8 mouse cellular contexts compared by ENCODE assay signal in the genomic region with DNA sequence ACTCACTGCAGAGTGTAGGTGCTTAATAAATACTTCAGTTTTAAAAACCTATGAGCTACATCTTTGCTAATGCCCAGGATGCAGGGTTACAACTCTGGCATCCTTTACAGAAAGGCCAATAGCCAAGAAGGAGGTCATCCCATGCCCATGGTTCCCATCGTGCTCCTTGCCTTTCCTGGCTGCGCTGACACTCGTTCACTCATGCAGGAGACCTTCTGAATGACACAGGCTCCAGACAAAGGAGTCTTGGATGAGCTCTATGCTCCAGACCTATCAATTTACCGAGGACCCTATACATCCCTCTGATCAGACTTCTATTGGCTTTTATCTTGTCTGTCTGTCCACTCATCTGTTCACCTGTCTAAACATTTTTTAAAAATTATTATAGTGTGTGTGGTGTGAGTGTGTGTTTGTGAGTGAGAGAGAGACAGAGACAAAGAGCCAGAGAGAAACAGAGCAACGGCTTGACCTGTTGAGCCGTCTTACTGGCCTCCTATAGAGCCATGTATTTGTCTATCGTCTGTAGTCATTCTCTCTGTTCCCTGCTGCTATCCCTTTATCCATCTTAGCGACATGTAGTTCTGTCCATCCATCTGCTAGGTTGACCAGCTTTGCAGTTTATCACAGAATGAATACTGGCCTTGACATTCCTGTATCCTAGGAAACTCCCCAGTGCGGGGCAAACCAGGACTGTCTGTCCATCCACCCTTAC. TPM values are rescaled to one million over a fixed set of nuclear protein-coding genes. Genes with fewer than 3 reads are reported as not detected.
DNase-seq lines count a peak whose midpoint lies in the region; ATAC-seq and TF ChIP-seq lines count a peak whose summit lies in the region.

No protein-coding gene starts in this region.

- H3K27me3 ChIP-seq in heart, adult 2 months (ENCODE audit: control insufficient read depth, insufficient read depth, low read length) = no peaks in the 10 kb centered on the region
- no peaks in the 10 kb centered on the region for H3K27me3 ChIP-seq in forebrain, embryonic 15.5 days

- H3K27ac ChIP-seq in heart, adult 2 months = peak overlapping the region; percentile 94
- H3K27ac ChIP-seq in ES-E14 (ENCODE audit: insufficient read depth, low read depth, low read length, poor library complexity, severe bottlenecking) (no peak overlapping the region), macrophage (no peak overlapping the region)
- H3K27ac ChIP-seq in forebrain, embryonic 15.5 days (replicated peaks) = peak overlapping the region; percentile 94

- peak; percentile 55 for ATAC-seq in forebrain, embryonic 15.5 days (replicated peaks)

- intact Hi-C loops in heart, adult 2 months (cut with DNase I) = no loop called here
- intact Hi-C loops in heart, postnatal 36 days (cut with DNase I) = no loop called here

- H3K4me1 ChIP-seq in heart, adult 2 months (ENCODE audit: control insufficient read depth, insufficient read depth, low read length) = peaks cover 14% of the 10 kb centered on the region
- H3K4me1 ChIP-seq in ES-E14 (ENCODE audit: control insufficient read depth in 2 of 2, insufficient read depth in 2 of 2, low read length in 2 of 2, poor library complexity in 1 of 2) = peaks cover 2 to 3% of the 10 kb centered on the region in 2 experiments; a peak in 1 of 4 replicates
- peaks cover 39% of the 10 kb centered on the region for H3K4me1 ChIP-seq in forebrain, embryonic 15.5 days

- H3K4me2 ChIP-seq in forebrain, embryonic 15.5 days (replicated peaks) = peak overlapping the region; percentile 56

- peaks cover 16% of the 10 kb centered on the region for H3K36me3 ChIP-seq in heart, adult 2 months (ENCODE audit: control insufficient read depth, insufficient read depth, low read length)
- H3K36me3 ChIP-seq in ES-E14 (ENCODE audit: control insufficient read depth, insufficient read depth, low read length, poor library complexity, severe bottlenecking) (no peaks in the 10 kb centered on the region), macrophage (ENCODE audit: inconsistent target) (no peaks in the 10 kb centered on the region)
- no peaks in the 10 kb centered on the region for H3K36me3 ChIP-seq in forebrain, embryonic 15.5 days

- H3K9ac ChIP-seq in heart, adult 2 months (ENCODE audit: low read depth, low read length) = no peak overlapping the region
- H3K9ac ChIP-seq in ES-E14 (ENCODE audit: insufficient read depth, low read depth, low read length, poor library complexity, severe bottlenecking) = 0 out of 2 replicates have a peak overlapping the region, but pooled peaks have one; percentile 15
- peak overlapping the region; percentile 89 for H3K9ac ChIP-seq in forebrain, embryonic 15.5 days (replicated peaks)

- WGBS in heart, adult 2 months = 31% methylated on average over 9 of the region's 9 CpGs
- 8% methylated on average over 9 of the region's 9 CpGs for WGBS in forebrain, embryonic 15.5 days
- WGBS in macrophage (ENCODE audit: missing documents) = 58% methylated on average over 9 of the region's 9 CpGs

- in situ Hi-C loops in ES-E14 (cut with MboI; ENCODE audit: low sequenced_read_pairs in 2 of 2, unreplicated experiment in 2 of 2) = no loop called here

- no peak for DNase-seq in heart, adult 2 months
- DNase-seq in heart, postnatal 36 days = no peak
- no peak for DNase-seq in ES-E14 (ENCODE audit: low read depth, low spot score)
- no peak for DNase-seq in spleen, adult 12 weeks (ENCODE audit: low spot score)
- DNase-seq in urinary bladder, postnatal 10 days (ENCODE audit: low spot score) = no peak
- DNase-seq in layer of hippocampus, postnatal 25 days (ENCODE audit: extremely low spot score in 1 of 2, low spot score in 1 of 2) = no peak

- TF ChIP-seq POLR2A in heart, adult 2 months (IDR thresholded peaks at IDR 0.05; ENCODE audit: insufficient read depth, low read depth, low read length) = no peak

- peaks cover 3% of the 10 kb centered on the region for H3K79me2 ChIP-seq in heart, adult 2 months (replicated peaks; ENCODE audit: control insufficient read depth, insufficient read depth, low read length)
- H3K79me2 ChIP-seq in macrophage (ENCODE audit: inconsistent target) = peaks cover 43% of the 10 kb centered on the region

- no peak for TF ChIP-seq EP300 in heart, adult 2 months (IDR thresholded peaks at IDR 0.05; ENCODE audit: insufficient read depth, low read depth, low read length)

- TF ChIP-seq CTCF in heart, adult 2 months (IDR thresholded peaks at IDR 0.05) = no peak

- H3K9me3 ChIP-seq in ES-E14 (ENCODE audit: control insufficient read depth, insufficient read depth, low read depth, low read length) = no peaks in the 10 kb centered on the region
- H3K9me3 ChIP-seq in forebrain, embryonic 15.5 days = no peaks in the 10 kb centered on the region

- peak overlapping the region; percentile 93 for H3K4me3 ChIP-seq in heart, adult 2 months
- H3K4me3 ChIP-seq in ES-E14 (ENCODE audit: insufficient read depth in 1 of 2, low read depth in 1 of 2, low read length in 2 of 2, poor library complexity in 1 of 2, severe bottlenecking in 1 of 2) (peak overlapping the region; percentile 12 to 67; a peak in 3 of 4 replicates), macrophage (ENCODE audit: inconsistent target) (peak overlapping the region; percentile 16; the same call in 1 of the 2 replicates)
- peak overlapping the region; percentile 68 for H3K4me3 ChIP-seq in forebrain, embryonic 15.5 days

TF ChIP-seq in ES-E14, 5 proteins besides CTCF, POLR2A, EP300 and RAD21:
- TF ChIP-seq CHD2 (IDR thresholded peaks at IDR 0.05; ENCODE audit: low read depth, low read length) (no peak), MAFK (IDR thresholded peaks at IDR 0.05; ENCODE audit: insufficient read depth, low read depth, low read length) (no peak), HCFC1 (IDR thresholded peaks at IDR 0.05; ENCODE audit: borderline replicate concordance, insufficient read depth, low read length) (no peak), ZNF384 (IDR thresholded peaks at IDR 0.05; ENCODE audit: low read depth, low read length) (no peak), ZC3H11A (IDR thresholded peaks at IDR 0.05; ENCODE audit: borderline replicate concordance, low read depth, low read length) (no peak)

RNA-seq across cellular contexts. Expression of a gene that starts 0.6 kb away (rescaled TPM):
- total RNA-seq in heart, adult 2 months (2021) = 10 to 100 TPM; 19.2 to 20.6 TPM
- 22.3 and 25.7 TPM in 2 replicates for polyA plus RNA-seq in heart, adult 2 months (2012; rRNA removed)
- total RNA-seq in heart, postnatal 36 days (2021) = 10 to 100 TPM; 21.3 to 23.6 TPM
- 23.0 and 24.4 TPM in 2 replicates for total RNA-seq in ES-E14 (2012; rRNA removed)
- polyA plus RNA-seq in forebrain, embryonic 15.5 days (2015; fragmentation: Nextera tagmentation; extraction: Ambion mirVana) = 206 and 208 TPM in 2 replicates
- total RNA-seq in macrophage (2018; cell fraction: chromatin; rRNA removed) = 100 to 1,000 TPM in 1 of 26 experiments, 10 to 100 TPM in 25; 42.2 to 107 (median 66.8) TPM
- 10 to 100 TPM; 19.5 to 32.7 (median 24.9) TPM for total RNA-seq in macrophage (2018; cell fraction: cytosol; rRNA removed)
- 10 to 100 TPM; 25.4 to 67.9 (median 46.8) TPM for total RNA-seq in macrophage (2018; cell fraction: nucleus; rRNA removed)
- polyA plus RNA-seq in macrophage (2018) = 21.7 to 28.6 TPM (median 24.7 TPM) in 3 replicates
- 100 to 1,000 TPM; 203 to 244 TPM for total RNA-seq in layer of hippocampus, postnatal 25 days (2021)

RNA-seq across cellular contexts. Expression of a gene that starts 25.2 kb away (rescaled TPM):
- 1 to 10 TPM; 7.8 to 8.9 TPM for total RNA-seq in heart, adult 2 months (2021)
- 16.8 and 19.6 TPM in 2 replicates for polyA plus RNA-seq in heart, adult 2 months (2012; rRNA removed)
- total RNA-seq in heart, postnatal 36 days (2021) = 1 to 10 TPM; 7.2 to 9.4 TPM
- 17.4 and 20.2 TPM in 2 replicates for total RNA-seq in ES-E14 (2012; rRNA removed)
- 21.1 and 21.2 TPM in 2 replicates for polyA plus RNA-seq in forebrain, embryonic 15.5 days (2015; fragmentation: Nextera tagmentation; extraction: Ambion mirVana)
- 100 to 1,000 TPM in 2 of 26 experiments, 10 to 100 TPM in 21, 1 to 10 TPM in 3; 7.9 to 150 (median 45.0) TPM for total RNA-seq in macrophage (2018; cell fraction: chromatin; rRNA removed)
- 10 to 100 TPM in 12 of 26 experiments, 1 to 10 TPM in 14; 5.3 to 20.4 (median 9.1) TPM for total RNA-seq in macrophage (2018; cell fraction: cytosol; rRNA removed)
- total RNA-seq in macrophage (2018; cell fraction: nucleus; rRNA removed) = 10 to 100 TPM in 22 of 26 experiments, 1 to 10 TPM in 4; 5.9 to 93.4 (median 20.0) TPM
- 10.6 to 19.3 TPM (median 11.4 TPM) in 3 replicates for polyA plus RNA-seq in macrophage (2018)
- 10 to 100 TPM; 64.9 to 68.1 TPM for total RNA-seq in layer of hippocampus, postnatal 25 days (2021)

RNA-seq across cellular contexts. Expression of a gene that starts 43.1 kb away (rescaled TPM):
- under 1 TPM; 0.02 to 0.03 TPM for total RNA-seq in heart, adult 2 months (2021)
- polyA plus RNA-seq in heart, adult 2 months (2012; rRNA removed) = 0.06 and 0.41 TPM in 2 replicates
- under 1 TPM in 1 of 2 experiments, not detected in 1; 0.14 TPM for total RNA-seq in heart, postnatal 36 days (2021)
- 4.3 and 14.6 TPM in 2 replicates for total RNA-seq in ES-E14 (2012; rRNA removed)
- 16.7 and 20.0 TPM in 2 replicates for polyA plus RNA-seq in forebrain, embryonic 15.5 days (2015; fragmentation: Nextera tagmentation; extraction: Ambion mirVana)
- total RNA-seq in macrophage (2018; cell fraction: chromatin; rRNA removed) = 10 to 100 TPM in 25 of 26 experiments, 1 to 10 TPM in 1; 6.5 to 34.9 (median 17.8) TPM
- total RNA-seq in macrophage (2018; cell fraction: cytosol; rRNA removed) = 1 to 10 TPM in 16 of 26 experiments, under 1 TPM in 10; 0.29 to 2.4 (median 1.1) TPM
- total RNA-seq in macrophage (2018; cell fraction: nucleus; rRNA removed) = 10 to 100 TPM in 9 of 26 experiments, 1 to 10 TPM in 17; 3.2 to 20.2 (median 7.4) TPM
- 0.53 to 1.2 TPM (median 0.95 TPM) in 3 replicates for polyA plus RNA-seq in macrophage (2018)
- 10 to 100 TPM; 42.5 to 66.0 TPM for total RNA-seq in layer of hippocampus, postnatal 25 days (2021)

Comparison
In these comparisons a context has a peak if more than half of its experiments do, and no peak if none do; other contexts are left out.
1. H3K27ac ChIP-seq: peak in heart, adult 2 months (single experiment) and forebrain, embryonic 15.5 days (single experiment); none in ES-E14 (single experiment) and macrophage (single experiment).
2. H3K4me3 ChIP-seq: peak in every context shown above with its lines; median percentile 93 in heart, adult 2 months; 68 in forebrain, embryonic 15.5 days; 40 in ES-E14; 16 in macrophage.